Mouse (Mus musculus): ENCODE data around the gene Dmrtb1. TPM values are rescaled to one million over a fixed set of nuclear protein-coding genes. Genes with fewer than 3 reads are reported as not detected.

Dmrtb1 gene
- total and polyA plus RNA-seq, 3 experiments = not detected

GRCm38 (mm10) chr4:107651021-107651496, 33.0 kb downstream of the Dmrtb1 start:
- H3K27me3 ChIP-seq (replicated peaks) = peaks cover 19% of the 10 kb centered on the region
- H3K79me2 ChIP-seq (replicated peaks; ENCODE audit: control insufficient read depth, extremely low read depth, insufficient read depth, poor library complexity, severe bottlenecking) = no peaks in the 10 kb centered on the region
- H3K4me1 ChIP-seq (ENCODE audit: control insufficient read depth in 1 of 2, insufficient read depth in 2 of 2) = peaks cover 9 to 38% of the 10 kb centered on the region in 2 experiments
- peak overlapping the region; percentile 8 to 49 (median 42) for H3K4me3 ChIP-seq (replicated peaks in 1 of 3; ENCODE audit: low read depth in 2 of 3, low read length in 2 of 3, poor library complexity in 1 of 3)
- H3K4me2 ChIP-seq (ENCODE audit: insufficient read depth, low read depth, poor library complexity, severe bottlenecking) = peak overlapping the region; percentile 83
- H3K36me3 ChIP-seq (replicated peaks in 1 of 2; ENCODE audit: control insufficient read depth in 1 of 2, insufficient read depth in 1 of 2, low read length in 1 of 2) = no peaks in the 10 kb centered on the region
- DNase-seq (ENCODE audit: extremely low read depth) = peak; percentile 85
- in situ Hi-C loops (cut with MboI; ENCODE audit: low pct_ligation_motif_present, low pct_unique_long_range_greater_than_20kb, low sequenced_read_pairs) = loop anchor here (10.0 kb wide), 1 partner anchor 206 kb away; no protein-coding TSS in a partner anchor
- H3K9ac ChIP-seq (ENCODE audit: insufficient read depth, low read depth) = peak overlapping the region; percentile 46
- H3K9me3 ChIP-seq (replicated peaks; ENCODE audit: low read length) = no peaks in the 10 kb centered on the region
- peak overlapping the region; percentile 57 for H3K27ac ChIP-seq (ENCODE audit: insufficient read depth, low read depth)
- dilution Hi-C loops (cut with MboI; ENCODE audit: extremely low pct_ligation_motif_present, extremely low pct_unique_long_range_greater_than_20kb, low sequenced_read_pairs) = no loop called here
- no peak for TF ChIP-seq CTCF (conservative IDR thresholded peaks at IDR 0.05 in 1 of 2, IDR thresholded peaks at IDR 0.05 in 1 of 2; ENCODE audit: low read depth in 2 of 2, low read length in 2 of 2)
- no peak for TF ChIP-seq NRF1 (IDR thresholded peaks at IDR 0.05; ENCODE audit: low read depth, low read length)
- TF ChIP-seq MAFK (IDR thresholded peaks at IDR 0.05; ENCODE audit: insufficient replicate concordance, low read length) = no peak
- no peak; the same call in 1 of the 2 replicates for TF ChIP-seq NELFE (IDR thresholded peaks at IDR 0.05; ENCODE audit: low read depth, low read length)
- no peak for TF ChIP-seq PAX5 (IDR thresholded peaks at IDR 0.05; ENCODE audit: low read length)
- TF ChIP-seq KAT2A (IDR thresholded peaks at IDR 0.05; ENCODE audit: insufficient replicate concordance, low read length) = peak; percentile 38; the same call in 1 of the 2 replicates
- TF ChIP-seq CHD2 (IDR thresholded peaks at IDR 0.05; ENCODE audit: low read length) = peak; percentile 89
- TF ChIP-seq ETS1 (conservative IDR thresholded peaks at IDR 0.05; ENCODE audit: low read depth, low read length) = no peak; the same call in 1 of the 2 replicates
- TF ChIP-seq POLR2AphosphoS2 (IDR thresholded peaks at IDR 0.05; ENCODE audit: low read depth, low read length) = no peak; the same call in 1 of the 2 replicates
- TF ChIP-seq CHD1 (IDR thresholded peaks at IDR 0.05; ENCODE audit: low read depth, low read length) = 0 out of 2 replicates have a peak, but pooled peaks have one; percentile 65
- no peak; the same call in 1 of the 2 replicates for TF ChIP-seq TBP (conservative IDR thresholded peaks at IDR 0.05; ENCODE audit: low read depth, low read length)
- 0 out of 2 replicates have a peak, but pooled peaks have one; percentile 37 for TF ChIP-seq SIN3A (IDR thresholded peaks at IDR 0.05; ENCODE audit: low read length)
- no peak for TF ChIP-seq E2F4 (IDR thresholded peaks at IDR 0.05; ENCODE audit: insufficient replicate concordance, low read depth, low read length)
- no peak for TF ChIP-seq SMC3 (IDR thresholded peaks at IDR 0.05; ENCODE audit: low read depth, low read length)
- TF ChIP-seq MYC (IDR thresholded peaks at IDR 0.05; ENCODE audit: low read depth, low read length) = 0 out of 2 replicates have a peak, but pooled peaks have one; percentile 43
- TF ChIP-seq ZC3H11A (IDR thresholded peaks at IDR 0.05; ENCODE audit: low read depth, low read length) = no peak
- peak; percentile 61 for TF ChIP-seq JUN (IDR thresholded peaks at IDR 0.05; ENCODE audit: insufficient read depth, low read depth, low read length)
- no peak for TF ChIP-seq GABPA (IDR thresholded peaks at IDR 0.05; ENCODE audit: insufficient replicate concordance, low read depth, low read length)
- TF ChIP-seq HCFC1 (IDR thresholded peaks at IDR 0.05; ENCODE audit: low read depth, low read length) = peak; percentile 73
- TF ChIP-seq ELF1 (IDR thresholded peaks at IDR 0.05; ENCODE audit: low read depth, low read length) = peak; percentile 48; the same call in 1 of the 2 replicates
- TF ChIP-seq RAD21 (IDR thresholded peaks at IDR 0.05; ENCODE audit: low read depth, low read length) = no peak
- no peak for TF ChIP-seq MAZ (IDR thresholded peaks at IDR 0.05; ENCODE audit: low read depth, low read length)
- TF ChIP-seq TCF12 (IDR thresholded peaks at IDR 0.05; ENCODE audit: low read depth, low read length) = peak; percentile 59; the same call in 1 of the 2 replicates
- TF ChIP-seq EP300 (IDR thresholded peaks at IDR 0.05; ENCODE audit: low read length) = peak; percentile 45; the same call in 1 of the 2 replicates
- no peak for TF ChIP-seq USF1 (IDR thresholded peaks at IDR 0.05; ENCODE audit: low read depth, low read length)
- TF ChIP-seq MXI1 (IDR thresholded peaks at IDR 0.05; ENCODE audit: low read depth, low read length) = peak; percentile 46; the same call in 1 of the 2 replicates
- TF ChIP-seq UBTF (IDR thresholded peaks at IDR 0.05; ENCODE audit: low read depth, low read length) = no peak
- TF ChIP-seq ZNF384 (IDR thresholded peaks at IDR 0.05; ENCODE audit: low read depth, low read length) = no peak
- no peak for TF ChIP-seq ZMIZ1 (IDR thresholded peaks at IDR 0.05; ENCODE audit: low read depth, low read length)
- TF ChIP-seq BHLHE40 (IDR thresholded peaks at IDR 0.05; ENCODE audit: low read depth, low read length) = peak; percentile 48; the same call in 1 of the 2 replicates
- TF ChIP-seq POLR2A (IDR thresholded peaks at IDR 0.05; ENCODE audit: low read depth, low read length) = peak; percentile 43; the same call in 1 of the 2 replicates
- TF ChIP-seq JUND (conservative IDR thresholded peaks at IDR 0.05; ENCODE audit: low read depth, low read length) = peak; percentile 55
- TF ChIP-seq USF2 (conservative IDR thresholded peaks at IDR 0.05; ENCODE audit: low read depth, low read length) = no peak
- no peak for TF ChIP-seq ZKSCAN1 (IDR thresholded peaks at IDR 0.05; ENCODE audit: borderline replicate concordance, low read depth, low read length)
- peak; percentile 64; the same call in 1 of the 2 replicates for TF ChIP-seq IRF4 (IDR thresholded peaks at IDR 0.05; ENCODE audit: low read depth, low read length)
- no peak; the same call in 1 of the 2 replicates for TF ChIP-seq MAX (IDR thresholded peaks at IDR 0.05; ENCODE audit: low read length)
- peak; percentile 56; the same call in 1 of the 2 replicates for TF ChIP-seq MEF2A (IDR thresholded peaks at IDR 0.05; ENCODE audit: borderline replicate concordance, low read depth, low read length)
- no peak for TF ChIP-seq RCOR1 (conservative IDR thresholded peaks at IDR 0.05; ENCODE audit: low read depth, low read length)
